Mouse (Mus musculus) heart, postnatal 0 days (tissue): ENCODE data around the gene Rbfox3.

Experiments used
- CTCF ChIP-seq: IDR thresholded peaks from 2 replicates; pipeline ENCODE4 v1.5.1; 2016; ENCODE audit warnings: antibody characterized with exemption, control low read depth, low read depth
- EP300 ChIP-seq: IDR thresholded peaks from 2 replicates; pipeline ENCODE4 v1.6.1; 2016; ENCODE audit warnings: antibody characterized with exemption, low read depth

DNA sequence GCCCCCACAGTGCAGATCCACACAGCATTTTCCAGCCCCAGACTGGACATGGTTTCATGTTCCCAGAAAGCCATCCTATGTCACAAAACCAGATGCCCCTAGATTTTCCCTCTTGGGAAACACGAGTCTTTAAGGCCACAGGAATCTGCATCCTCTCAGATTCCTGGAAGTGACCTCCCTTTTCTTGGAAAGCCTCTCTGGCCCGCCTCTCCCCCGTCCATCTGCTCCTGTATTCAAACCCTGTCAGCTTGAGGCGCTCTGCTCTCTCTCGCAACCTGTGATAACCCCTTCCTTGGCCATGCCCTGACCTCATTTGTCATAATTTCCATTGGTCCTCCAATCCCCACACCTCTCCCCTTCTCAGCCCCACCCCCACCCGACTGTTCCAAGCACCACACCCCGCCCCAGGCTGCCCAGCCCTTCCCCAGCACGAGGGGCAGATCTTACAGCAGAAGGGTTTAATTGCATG is 183.3 kb downstream of the Rbfox3 start:
- no peak; the same call in 1 of the 2 replicates for TF ChIP-seq EP300
- no peak for TF ChIP-seq CTCF
